Comparison of ENCODE assay signal across 16 mouse cellular contexts in genomic region chr9:7567376-7567775, GRCm38 (mm10). TPM values are rescaled to one million over a fixed set of nuclear protein-coding genes. Genes with fewer than 3 reads are reported as not detected.
DNase-seq lines count a peak whose midpoint lies in the region; ATAC-seq and TF ChIP-seq lines count a peak whose summit lies in the region.
"Had no signal": no experiment of that assay in that cellular context is flagged by ENCODE, and none has a peak within 500 bp of the region (broad histone marks: within the 10 kb centered on the region; RNA-seq: fewer than 3 reads in every experiment).

No protein-coding gene starts in this region.

- 25% methylated on average over 7 of the region's 7 CpGs for WGBS in liver, embryonic 14.5 days (ENCODE audit: insufficient replicate concordance)
- 44% methylated on average over 7 of the region's 7 CpGs for WGBS in liver, embryonic 12.5 days (ENCODE audit: insufficient replicate concordance)
- 73% methylated on average over 7 of the region's 7 CpGs for WGBS in midbrain, postnatal 0 days

- no peak overlapping the region for H3K4me3 ChIP-seq in liver, embryonic 14.5 days (ENCODE audit: insufficient read depth in 1 of 2, low read depth in 2 of 2, low read length in 2 of 2)
- H3K4me3 ChIP-seq in liver, embryonic 12.5 days = no peak overlapping the region
- H3K4me3 ChIP-seq in gastrocnemius, adult 2 months = no peak overlapping the region
- H3K4me3 ChIP-seq in midbrain, postnatal 0 days (ENCODE audit: low read depth, low read length) = no peak overlapping the region
- H3K4me3 ChIP-seq: embryonic facial prominence, embryonic 13.5 days; heart, embryonic 10.5 days; megakaryocyte, embryonic 14.5 days had no signal

- no peak overlapping the region for H3K4me2 ChIP-seq in liver, embryonic 14.5 days (ENCODE audit: low read depth)
- no peak overlapping the region for H3K4me2 ChIP-seq in liver, embryonic 12.5 days
- no peak overlapping the region for H3K4me2 ChIP-seq in midbrain, postnatal 0 days (ENCODE audit: low read depth, low read length, poor library complexity, severe bottlenecking)
- H3K4me2 ChIP-seq: embryonic facial prominence, embryonic 13.5 days had no signal

- TF ChIP-seq EP300 in liver, embryonic 14.5 days (IDR thresholded peaks at IDR 0.05; ENCODE audit: low read depth) = no peak

- no peaks in the 10 kb centered on the region for H3K27me3 ChIP-seq in liver, embryonic 14.5 days (ENCODE audit: control insufficient read depth, insufficient read depth, low read length)
- no peaks in the 10 kb centered on the region for H3K27me3 ChIP-seq in liver, embryonic 12.5 days (replicated peaks)
- H3K27me3 ChIP-seq in midbrain, postnatal 0 days (ENCODE audit: insufficient read depth, low read length) = no peaks in the 10 kb centered on the region
- H3K27me3 ChIP-seq: CH12.LX; embryonic facial prominence, embryonic 13.5 days; megakaryocyte, embryonic 14.5 days had no signal

- H3K9me3 ChIP-seq in liver, embryonic 14.5 days (ENCODE audit: control insufficient read depth, low read length) = no peaks in the 10 kb centered on the region
- H3K9me3 ChIP-seq in liver, embryonic 12.5 days (replicated peaks) = no peaks in the 10 kb centered on the region
- H3K9me3 ChIP-seq in midbrain, postnatal 0 days (ENCODE audit: low read length) = no peaks in the 10 kb centered on the region
- H3K9me3 ChIP-seq: embryonic facial prominence, embryonic 13.5 days; heart, embryonic 10.5 days; megakaryocyte, embryonic 14.5 days had no signal

- H3K4me1 ChIP-seq in liver, embryonic 14.5 days (replicated peaks; ENCODE audit: control insufficient read depth in 2 of 2, insufficient read depth in 2 of 2, low read length in 1 of 2) = peaks cover 0 to 4% of the 10 kb centered on the region in 2 experiments; a peak in 2 of 4 replicates
- H3K4me1 ChIP-seq in liver, embryonic 12.5 days = peaks cover 15% of the 10 kb centered on the region; the same call in 1 of the 2 replicates
- H3K4me1 ChIP-seq in midbrain, postnatal 0 days (ENCODE audit: insufficient read depth, low read length) = no peaks in the 10 kb centered on the region
- H3K4me1 ChIP-seq: embryonic facial prominence, embryonic 13.5 days; heart, embryonic 10.5 days had no signal

- ATAC-seq in liver, embryonic 14.5 days (ENCODE audit: insufficient read depth) = peak; percentile 40; the same call in 1 of the 2 replicates
- no peak for ATAC-seq in liver, embryonic 12.5 days
- peak; percentile 91 to 92 for ATAC-seq in hematopoietic stem cell, adult 5-6 weeks (replicated peaks in 1 of 2; ENCODE audit: insufficient read depth in 1 of 2, low FRiP score in 2 of 2, low TSS enrichment in 1 of 2, low read depth in 1 of 2, poor library complexity in 2 of 2, severe bottlenecking in 2 of 2)
- no peak for ATAC-seq in midbrain, postnatal 0 days (ENCODE audit: low FRiP score)

- DNase-seq in liver, embryonic 14.5 days (ENCODE audit: low read depth in 3 of 3, low spot score in 3 of 3) = peak in 1 of 3 experiments; percentile 24
- DNase-seq in adrenal gland, postnatal 10 days = peak; percentile 7
- DNase-seq in monocyte, adult 2 months (ENCODE audit: low read depth in 1 of 2, low spot score in 2 of 2) = peak; percentile 40 to 43
- no peak for DNase-seq in gastrocnemius, adult 2 months
- DNase-seq in midbrain, postnatal 0 days (ENCODE audit: low spot score) = no peak
- DNase-seq: right cerebral cortex, postnatal 14 days had no signal

- H3K9ac ChIP-seq in liver, embryonic 14.5 days (replicated peaks) = no peak overlapping the region
- no peak overlapping the region for H3K9ac ChIP-seq in liver, embryonic 12.5 days
- no peak overlapping the region for H3K9ac ChIP-seq in midbrain, postnatal 0 days (replicated peaks; ENCODE audit: low read length, poor library complexity, severe bottlenecking)
- H3K9ac ChIP-seq: embryonic facial prominence, embryonic 13.5 days had no signal

- intact Hi-C loops in gastrocnemius, adult 2 months (cut with DNase I) = no loop called here

- no peak overlapping the region for H3K27ac ChIP-seq in liver, embryonic 14.5 days
- no peak overlapping the region for H3K27ac ChIP-seq in liver, embryonic 12.5 days
- H3K27ac ChIP-seq in gastrocnemius, adult 2 months = no peak overlapping the region
- H3K27ac ChIP-seq in midbrain, postnatal 0 days (ENCODE audit: low read depth, low read length) = no peak overlapping the region
- H3K27ac ChIP-seq: embryonic facial prominence, embryonic 13.5 days; heart, embryonic 10.5 days had no signal

- no peak for TF ChIP-seq CTCF in liver, embryonic 14.5 days (IDR thresholded peaks at IDR 0.05; ENCODE audit: low read depth)
- TF ChIP-seq CTCF in gastrocnemius, adult 2 months (IDR thresholded peaks at IDR 0.05) = no peak
- TF ChIP-seq CTCF in midbrain, postnatal 0 days (IDR thresholded peaks at IDR 0.05) = no peak

- H3K36me3 ChIP-seq in liver, embryonic 14.5 days (replicated peaks; ENCODE audit: control insufficient read depth, insufficient read depth, low read depth) = no peaks in the 10 kb centered on the region
- no peaks in the 10 kb centered on the region for H3K36me3 ChIP-seq in liver, embryonic 12.5 days
- H3K36me3 ChIP-seq in midbrain, postnatal 0 days (ENCODE audit: insufficient read depth, low read length) = no peaks in the 10 kb centered on the region
- H3K36me3 ChIP-seq: embryonic facial prominence, embryonic 13.5 days; heart, embryonic 10.5 days had no signal

RNA-seq across cellular contexts. Expression of gene Mmp27, which starts 3.8 kb away (rescaled TPM):
- 0.03 and 0.17 TPM in 2 replicates for polyA plus RNA-seq in liver, embryonic 14.5 days (2012; rRNA removed)
- 0.06 TPM in 1 of 2 replicates, not detected in the other for polyA plus RNA-seq in liver, embryonic 14.5 days (2014; fragmentation: Nextera tagmentation; extraction: Ambion mirVana)
- polyA plus RNA-seq in liver, embryonic 12.5 days (2016; fragmentation: Nextera tagmentation; extraction: Ambion mirVana) = 0.06 TPM in 1 of 2 replicates, not detected in the other
- total RNA-seq in adrenal gland, postnatal 10 days (2021) = under 1 TPM; 0.15 to 0.30 TPM
- not detected in 2 replicates for total RNA-seq in hematopoietic stem cell, adult 5-6 weeks (2017)
- total RNA-seq in gastrocnemius, adult 2 months (2021) = under 1 TPM in 1 of 2 experiments, not detected in 1; 0.20 TPM
- not detected in 2 replicates for total RNA-seq in midbrain, postnatal 0 days (2014; rRNA removed)
- polyA plus RNA-seq in midbrain, postnatal 0 days (2015; fragmentation: Nextera tagmentation; extraction: Ambion mirVana) = not detected in 2 replicates
- total RNA-seq: CH12.LX had no signal
- polyA plus RNA-seq: embryonic facial prominence, embryonic 13.5 days; forebrain, embryonic 11.5 days; heart, embryonic 10.5 days; hindbrain, embryonic 11.5 days; intestine, embryonic 14.5 days; kidney, embryonic 16.5 days had no signal

RNA-seq across cellular contexts. Expression of gene Mmp8, which starts 9.1 kb away (rescaled TPM):
- 0.83 and 1.2 TPM in 2 replicates for polyA plus RNA-seq in liver, embryonic 14.5 days (2012; rRNA removed)
- 2.3 and 3.1 TPM in 2 replicates for polyA plus RNA-seq in liver, embryonic 14.5 days (2014; fragmentation: Nextera tagmentation; extraction: Ambion mirVana)
- 1.1 and 1.2 TPM in 2 replicates for polyA plus RNA-seq in liver, embryonic 12.5 days (2016; fragmentation: Nextera tagmentation; extraction: Ambion mirVana)
- 1 to 10 TPM; 1.1 to 2.6 TPM for total RNA-seq in adrenal gland, postnatal 10 days (2021)
- total RNA-seq in hematopoietic stem cell, adult 5-6 weeks (2017) = 48.4 and 79.7 TPM in 2 replicates
- not detected for total RNA-seq in gastrocnemius, adult 2 months (2021)
- not detected in 2 replicates for total RNA-seq in midbrain, postnatal 0 days (2014; rRNA removed)
- 0.13 TPM in 1 of 2 replicates, not detected in the other for polyA plus RNA-seq in midbrain, postnatal 0 days (2015; fragmentation: Nextera tagmentation; extraction: Ambion mirVana)
- total RNA-seq: CH12.LX had no signal
- polyA plus RNA-seq: embryonic facial prominence, embryonic 13.5 days; forebrain, embryonic 11.5 days; hindbrain, embryonic 11.5 days had no signal

Comparison
In these comparisons a context has a peak if more than half of its experiments do, and no peak if none do; other contexts are left out.
1. ATAC-seq: peak in liver, embryonic 14.5 days (single experiment) and hematopoietic stem cell, adult 5-6 weeks (2 of 2); none in liver, embryonic 12.5 days (single experiment) and midbrain, postnatal 0 days (single experiment).
2. DNase-seq: peak in adrenal gland, postnatal 10 days (single experiment) and monocyte, adult 2 months (2 of 2); none in gastrocnemius, adult 2 months (single experiment) and midbrain, postnatal 0 days (single experiment).
3. RNA of gene Mmp8, which starts 9.1 kb away (total RNA-seq): 48.4 to 79.7 TPM in hematopoietic stem cell, adult 5-6 weeks; 1.1 to 2.6 TPM in adrenal gland, postnatal 10 days, not detected in gastrocnemius, adult 2 months and not detected in midbrain, postnatal 0 days; every median in the first group is over 10 times any median in the second.